Mouse (Mus musculus): ENCODE results near the gene Olfr17.
"Not testable (repeated sequence)": the region's sequence is repeated elsewhere in the genome, so short reads cannot be mapped to it uniquely, and the experiment has no call there.

Gene Olfr17

GRCm38 (mm10) chr7:107092920-107093319 is at the start of gene Olfr17:
TSS of gene Olfr17 (plus strand) at chr7:107093220.
- no peak for DNase-seq (ENCODE audit: low spot score in 2 of 2)

GRCm38 (mm10) chr7:107044407-107044806 is 48.6 kb upstream of the Olfr17 start:
- DNase-seq (ENCODE audit: low spot score in 2 of 2), result no peak

- peak in 1 of 2 experiments; percentile 50 for DNase-seq (ENCODE audit: low spot score in 2 of 2)
Observed at GRCm38 (mm10) chr7:107045833-107046232, 47.2 kb upstream of the Olfr17 start.

- DNase-seq (ENCODE audit: low spot score in 2 of 2), result no peak
Observed at GRCm38 (mm10) chr7:107047578-107047977, 45.4 kb upstream of the Olfr17 start.

GRCm38 (mm10) chr7:107070681-107071080 is 22.3 kb upstream of the Olfr17 start, which contains the start of gene Olfr714:
TSS of gene Olfr714 (plus strand) at chr7:107070981.
- no peak for DNase-seq (ENCODE audit: low spot score in 2 of 2)

GRCm38 (mm10) chr7:107110269-107110668 is 17.2 kb downstream of the Olfr17 start, which contains the start of gene Olfr715b:
TSS of gene Olfr715b (minus strand) at chr7:107110369.
- not testable (repeated sequence) for DNase-seq (ENCODE audit: low spot score in 2 of 2)

- DNase-seq (ENCODE audit: low spot score in 2 of 2), result not testable (repeated sequence)
Observed at GRCm38 (mm10) chr7:107130983-107131382, 38.0 kb downstream of the Olfr17 start, which contains the start of gene Olfr715. TSS of gene Olfr715 (minus strand) at chr7:107131083.

- DNase-seq (ENCODE audit: low spot score in 2 of 2), result not testable (repeated sequence)
Observed at GRCm38 (mm10) chr7:107138027-107138426, 45.0 kb downstream of the Olfr17 start, which contains the start of gene Olfr716. TSS of gene Olfr716 (plus strand) at chr7:107138327.

Data from cerebellum, postnatal 4 days (tissue).